Mouse (Mus musculus) MEL (cell line): ENCODE measurements at regions not wholly inside any gene's neighbourhood (a gene's known extent, or its start where the extent isn't known, plus 50 kb on each side); places are given as distances from the start of the nearest gene placed in this dataset.

ENCODE experiments used
- CTCF ChIP-seq, 3 experiments: IDR thresholded peaks in 2 of 3; conservative IDR thresholded peaks in 1 of 3; 2 replicates each; pipeline ENCODE4 v1.5.1; 2011 to 2012; ENCODE audit warnings: low read length in 3 of 3, low read depth in 2 of 3, mild to moderate bottlenecking in 2 of 3, improper control_type of control experiment in 1 of 3, inconsistent platforms in 1 of 3, mixed read lengths in 1 of 3, moderate library complexity in 1 of 3; ENCODE audit not compliant: control insufficient read depth in 1 of 3, insufficient read depth in 1 of 3, poor library complexity in 1 of 3, severe bottlenecking in 1 of 3
- MYC ChIP-seq: IDR thresholded peaks from 2 replicates; pipeline ENCODE4 v1.6.1; 2011; ENCODE audit warnings: low read depth, mild to moderate bottlenecking, low read length, improper control_type of control experiment, moderate library complexity
- POLR2A ChIP-seq, 2 experiments: IDR thresholded peaks; 2 replicates each; pipeline ENCODE4 v1.6.1; 2011 to 2012; ENCODE audit warnings: low read length in 2 of 2, mild to moderate bottlenecking in 2 of 2, control low read depth in 1 of 2, improper control_type of control experiment in 1 of 2, low read depth in 1 of 2, moderate library complexity in 1 of 2; ENCODE audit not compliant: control insufficient read depth in 1 of 2, insufficient read depth in 1 of 2, poor library complexity in 1 of 2
- UBTF ChIP-seq: IDR thresholded peaks from 2 replicates; pipeline ENCODE4 v1.6.1; 2012; ENCODE audit warnings: low read depth, mild to moderate bottlenecking, inconsistent platforms, low read length, improper control_type of control experiment, moderate library complexity, borderline replicate concordance; ENCODE audit not compliant: insufficient read depth
- ZKSCAN1 ChIP-seq: IDR thresholded peaks from 2 replicates; pipeline ENCODE4 v1.6.1; 2012; ENCODE audit warnings: low read depth, mild to moderate bottlenecking, inconsistent platforms, low read length, improper control_type of control experiment, moderate library complexity

- TF ChIP-seq UBTF (no peak), POLR2A (IDR thresholded peaks at IDR 0.05; ENCODE audit: control insufficient read depth in 1 of 2, insufficient read depth in 1 of 2, low read depth in 1 of 2, low read length in 2 of 2, poor library complexity in 1 of 2) (no peak), ZKSCAN1 (no peak), CTCF (IDR thresholded peaks at IDR 0.05 in 2 of 3, conservative IDR thresholded peaks at IDR 0.05 in 1 of 3; ENCODE audit: control insufficient read depth in 1 of 3, insufficient read depth in 1 of 3, low read depth in 2 of 3, low read length in 3 of 3, poor library complexity in 1 of 3, severe bottlenecking in 1 of 3) (no peak; a peak in 1 of 6 replicates), MYC (no peak)
These were observed 316.1 kb upstream of the Tgfbr2 start for GRCm38 (mm10) chr9:116491227-116491626.
